Mouse (Mus musculus): Measurements from ENCODE around the gene Jag1.

The Jag1 gene

GRCm38 (mm10) chr2:137049906-137050305 is 66.5 kb downstream of the Jag1 start:
- no peak for DNase-seq (ENCODE audit: low spot score)

- DNase-seq (ENCODE audit: low spot score) = no peak
Measured at GRCm38 (mm10) chr2:137049367-137049766, 67.1 kb downstream of the Jag1 start.

GRCm38 (mm10) chr2:137044122-137044521 is 72.3 kb downstream of the Jag1 start:
- no peak for DNase-seq (ENCODE audit: low spot score)

Data from embryo, embryonic 10 days (tissue).